Mouse (Mus musculus) CH12.LX (cell line): ENCODE measurements at regions not wholly inside any gene's neighbourhood (a gene's known extent, or its start where the extent isn't known, plus 50 kb on each side); places are given as distances from the start of the nearest gene placed in this dataset.

Experiments
- DNase-seq: peaks from one replicate; pipeline ENCODE4 v3.0.0-alpha.2; 2013; ENCODE audit errors: extremely low read depth
- H3K27ac ChIP-seq: 2 replicates; pipeline ENCODE4 v1.5.1; 2012; ENCODE audit warnings: low read depth, mild to moderate bottlenecking, control low read depth, moderate library complexity; ENCODE audit not compliant: insufficient read depth
- H3K27me3 ChIP-seq: replicated peaks from 2 replicates; pipeline ENCODE3; 2012; ENCODE audit warnings: inconsistent platforms
- H3K36me3 ChIP-seq, 2 experiments: replicated peaks in 1 of 2; 2 replicates each; pipeline versions ENCODE3 to v1.6.1; 2012; ENCODE audit warnings: inconsistent platforms in 1 of 2, low read length in 1 of 2, mild to moderate bottlenecking in 1 of 2, mixed read lengths in 1 of 2, moderate library complexity in 1 of 2; ENCODE audit not compliant: control insufficient read depth in 1 of 2, insufficient read depth in 1 of 2
- H3K4me1 ChIP-seq, 2 experiments: 2 replicates each; pipeline ENCODE4 v1.6.1; 2012; ENCODE audit warnings: inconsistent platforms in 1 of 2, moderate library complexity in 1 of 2; ENCODE audit not compliant: insufficient read depth in 2 of 2, control insufficient read depth in 1 of 2
- H3K4me2 ChIP-seq: 2 replicates; pipeline ENCODE4 v1.6.1; 2012; ENCODE audit warnings: low read depth, mild to moderate bottlenecking, control low read depth; ENCODE audit not compliant: poor library complexity, insufficient read depth, severe bottlenecking
- H3K4me3 ChIP-seq, 3 experiments: fragments of 150-350 bp in 1 of 3; sonication (generic) in 1 of 3; replicated peaks in 1 of 3; 2 replicates each; pipeline versions ENCODE3 to v1.5.1; 2011 to 2012; ENCODE audit warnings: low read depth in 2 of 3, low read length in 2 of 3, mild to moderate bottlenecking in 2 of 3, moderate library complexity in 2 of 3, control low read depth in 1 of 3, improper control_type of control experiment in 1 of 3, inconsistent platforms in 1 of 3, mixed read lengths in 1 of 3; ENCODE audit not compliant: poor library complexity in 1 of 3
- H3K79me2 ChIP-seq: replicated peaks from 2 replicates; pipeline ENCODE4 v1.6.1; 2012; ENCODE audit warnings: mild to moderate bottlenecking, moderate library complexity; ENCODE audit not compliant: control insufficient read depth, poor library complexity, insufficient read depth, severe bottlenecking; ENCODE audit errors: extremely low read depth
- H3K9ac ChIP-seq: 2 replicates; pipeline ENCODE4 v1.6.1; 2012; ENCODE audit warnings: low read depth, mild to moderate bottlenecking, control low read depth, moderate library complexity; ENCODE audit not compliant: insufficient read depth
- H3K9me3 ChIP-seq: replicated peaks from 2 replicates; pipeline ENCODE3; 2012; ENCODE audit warnings: low read length, inconsistent platforms, mixed read lengths
- CHD1 ChIP-seq: IDR thresholded peaks from 2 replicates; pipeline ENCODE4 v1.6.1; 2012; ENCODE audit warnings: low read depth, low read length, improper control_type of control experiment, inconsistent platforms
- EP300 ChIP-seq: IDR thresholded peaks from 2 replicates; pipeline ENCODE4 v1.6.1; 2011; ENCODE audit warnings: low read length, improper control_type of control experiment
- IRF4 ChIP-seq: IDR thresholded peaks from 2 replicates; pipeline ENCODE4 v1.6.1; 2014; ENCODE audit warnings: low read depth, mild to moderate bottlenecking, inconsistent platforms, low read length, improper control_type of control experiment
- MAX ChIP-seq: IDR thresholded peaks from 2 replicates; pipeline ENCODE4 v1.6.1; 2011; ENCODE audit warnings: low read length, improper control_type of control experiment
- MXI1 ChIP-seq: IDR thresholded peaks from 2 replicates; pipeline ENCODE4 v1.6.1; 2011; ENCODE audit warnings: mild to moderate bottlenecking, low read depth, low read length, improper control_type of control experiment
- MYC ChIP-seq: IDR thresholded peaks from 2 replicates; pipeline ENCODE4 v1.6.1; 2011; ENCODE audit warnings: low read depth, mild to moderate bottlenecking, improper control_type of control experiment, low read length
- PAX5 ChIP-seq: IDR thresholded peaks from 2 replicates; pipeline ENCODE4 v1.6.1; 2012; ENCODE audit warnings: low read length, inconsistent platforms, mixed read lengths
- POLR2A ChIP-seq: IDR thresholded peaks from 2 replicates; pipeline ENCODE4 v1.6.1; 2011; ENCODE audit warnings: low read depth, mild to moderate bottlenecking, improper control_type of control experiment, low read length
- POLR2AphosphoS2 ChIP-seq: IDR thresholded peaks from 2 replicates; pipeline ENCODE4 v1.6.1; 2011; ENCODE audit warnings: low read depth, low read length, improper control_type of control experiment
- TBP ChIP-seq: conservative IDR thresholded peaks from 2 replicates; pipeline ENCODE4 v1.6.1; 2011; ENCODE audit warnings: low read depth, low read length, improper control_type of control experiment
- TCF12 ChIP-seq: IDR thresholded peaks from 2 replicates; pipeline ENCODE4 v1.6.1; 2014; ENCODE audit warnings: low read depth, mild to moderate bottlenecking, inconsistent platforms, low read length, improper control_type of control experiment
- USF2 ChIP-seq: conservative IDR thresholded peaks from 2 replicates; pipeline ENCODE4 v1.6.1; 2011; ENCODE audit warnings: low read depth, low read length, improper control_type of control experiment
- ZMIZ1 ChIP-seq: IDR thresholded peaks from 2 replicates; pipeline ENCODE4 v1.6.1; 2012; ENCODE audit warnings: low read depth, mild to moderate bottlenecking, inconsistent platforms, low read length, improper control_type of control experiment
- dilution Hi-C: fragments of 300-500 bp; cut with MboI; formaldehyde crosslinking; loops from 2 replicates; pipeline ENCODE4 v1.14.3; 2020; ENCODE audit warnings: low sequenced_read_pairs; ENCODE audit not compliant: extremely low pct_unique_long_range_greater_than_20kb, extremely low pct_ligation_motif_present
- in situ Hi-C: fragments of 300-500 bp; cut with MboI; formaldehyde crosslinking; loops from 3 replicates; pipeline ENCODE4 v1.14.3; 2019; ENCODE audit warnings: low sequenced_read_pairs, low pct_ligation_motif_present, low pct_unique_long_range_greater_than_20kb, mixed read lengths

DNA sequence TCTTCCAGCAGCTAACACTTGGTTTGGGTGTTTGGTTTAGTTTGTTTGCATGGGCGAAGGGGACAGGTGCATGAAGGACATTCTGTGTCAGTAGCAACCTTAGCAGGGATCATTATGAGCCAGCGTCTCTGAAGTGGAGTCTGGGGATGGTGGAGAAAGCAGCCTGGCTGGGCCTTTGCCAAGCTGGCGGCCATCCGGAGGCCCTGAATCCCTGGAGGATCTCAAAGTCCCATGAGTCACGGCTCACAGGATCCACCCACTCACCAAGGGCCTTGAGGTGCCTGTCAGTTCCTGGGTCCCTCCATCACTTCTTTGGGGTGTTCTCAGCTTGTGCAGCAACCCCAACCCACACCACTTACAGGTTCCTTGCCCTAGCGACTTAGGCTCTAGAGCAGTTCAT lies 80.4 kb upstream of the Acsl1 start:
- dilution Hi-C loops (no loop called here), in situ Hi-C loops (no loop called here)
- DNase-seq, result no peak
- no peaks in the 10 kb centered on the region for H3K36me3 ChIP-seq
- H3K9ac ChIP-seq, result no peak overlapping the region
- H3K9me3 ChIP-seq, result peaks cover 1% of the 10 kb centered on the region
- H3K27me3 ChIP-seq, result no peaks in the 10 kb centered on the region
- no peak overlapping the region for H3K4me3 ChIP-seq
- peaks cover 4 to 25% of the 10 kb centered on the region in 2 experiments; a peak in 3 of 4 replicates for H3K4me1 ChIP-seq
- no peak overlapping the region for H3K27ac ChIP-seq
- no peak overlapping the region for H3K4me2 ChIP-seq
- TF ChIP-seq TCF12, result no peak
- H3K79me2 ChIP-seq, result no peaks in the 10 kb centered on the region

DNA sequence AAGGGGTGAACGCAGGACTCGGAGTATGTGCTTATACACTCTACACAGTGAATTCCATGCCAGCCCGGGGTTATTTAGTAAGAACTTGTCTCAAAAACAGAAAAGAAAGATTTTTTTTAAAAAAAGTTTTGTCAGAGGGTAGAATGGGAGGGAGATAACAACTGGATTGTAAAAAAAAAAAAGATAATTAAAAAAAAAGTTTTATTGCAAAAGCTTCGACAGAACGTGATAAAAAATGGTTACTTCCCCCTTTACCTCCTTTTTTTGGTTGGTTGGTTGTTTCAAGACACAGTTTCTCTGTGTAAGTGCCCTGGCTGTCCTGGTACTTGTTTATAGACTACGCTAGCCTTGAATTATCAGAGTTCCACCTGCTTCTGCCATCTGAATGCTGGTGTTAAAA lies 79.2 kb upstream of the Acsl1 start:
- Histone ChIP-seq H3K36me3 (no peaks in the 10 kb centered on the region), H3K4me2 (no peak overlapping the region), H3K9me3 (no peaks in the 10 kb centered on the region), H3K79me2 (no peaks in the 10 kb centered on the region), H3K4me3 (no peak overlapping the region), H3K27ac (no peak overlapping the region), H3K4me1 (peaks cover 4 to 29% of the 10 kb centered on the region in 2 experiments; a peak in 3 of 4 replicates), H3K9ac (no peak overlapping the region), H3K27me3 (no peaks in the 10 kb centered on the region)
- dilution Hi-C loops (no loop called here), in situ Hi-C loops (no loop called here)
- no peak for TF ChIP-seq TBP
- TF ChIP-seq USF2, result no peak
- no peak for TF ChIP-seq PAX5
- TF ChIP-seq MXI1, result no peak
- DNase-seq, result no peak

DNA sequence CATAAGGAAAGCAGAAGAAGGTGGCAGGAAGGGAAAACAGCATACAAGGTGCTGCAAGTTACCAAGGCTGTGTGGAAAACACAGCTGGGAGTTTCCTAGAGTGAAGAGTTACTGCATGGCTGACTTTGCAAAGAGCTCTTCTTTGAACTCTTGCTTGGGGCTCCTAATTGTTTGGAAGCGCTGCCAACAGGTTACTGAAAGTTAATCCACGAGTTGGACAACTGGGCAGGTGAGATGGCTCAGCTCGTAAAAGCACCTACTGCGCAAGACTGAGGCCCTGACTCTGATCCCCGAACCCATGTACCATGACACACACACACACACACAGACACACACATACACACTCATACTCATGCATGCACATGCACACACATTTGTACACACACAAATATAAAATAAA lies 77.5 kb upstream of the Acsl1 start:
- no peaks in the 10 kb centered on the region for H3K27me3 ChIP-seq
- DNase-seq, result no peak
- no peaks in the 10 kb centered on the region for H3K36me3 ChIP-seq
- TF ChIP-seq EP300, result 0 out of 2 replicates have a peak, but pooled peaks have one; percentile 16
- TF ChIP-seq ZMIZ1, result no peak
- no peak overlapping the region for H3K9ac ChIP-seq
- H3K27ac ChIP-seq, result no peak overlapping the region
- H3K4me1 ChIP-seq, result peaks cover 4 to 29% of the 10 kb centered on the region in 2 experiments; a peak in 3 of 4 replicates
- H3K4me3 ChIP-seq, result no peak overlapping the region
- no peak overlapping the region for H3K4me2 ChIP-seq
- no peaks in the 10 kb centered on the region for H3K9me3 ChIP-seq
- in situ Hi-C loops, result no loop called here
- dilution Hi-C loops, result no loop called here
- no peaks in the 10 kb centered on the region for H3K79me2 ChIP-seq

DNA sequence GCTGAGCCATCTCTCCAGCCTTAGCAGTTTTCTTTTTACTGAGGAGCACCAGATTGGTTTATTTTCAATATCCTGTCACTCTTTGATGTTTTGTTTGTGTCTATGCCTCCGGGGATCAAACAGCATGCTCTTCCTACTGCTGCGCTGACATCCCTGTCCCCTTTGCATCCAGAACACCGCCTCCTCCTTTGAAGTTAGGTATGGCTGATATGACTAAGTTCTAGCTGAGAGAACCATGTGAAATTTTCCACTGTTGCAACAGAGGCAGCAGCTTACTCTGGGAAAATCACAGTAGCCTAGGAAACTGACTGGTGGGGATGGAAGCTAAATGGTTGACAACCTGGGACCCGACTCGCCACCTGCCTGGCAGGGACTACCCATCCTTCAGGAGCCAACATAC lies 76.1 kb upstream of the Acsl1 start:
- no peak overlapping the region for H3K9ac ChIP-seq
- in situ Hi-C loops, result loop anchor here (5.0 kb wide), 1 partner anchor 38 kb away; no protein-coding TSS in a partner anchor
- H3K27ac ChIP-seq, result no peak overlapping the region
- peak; percentile 71; the same call in 1 of the 2 replicates for TF ChIP-seq IRF4
- TF ChIP-seq POLR2A, result no peak
- 0 out of 2 replicates have a peak, but pooled peaks have one; percentile 36 for TF ChIP-seq MYC
- no peak for TF ChIP-seq POLR2AphosphoS2
- no peak for TF ChIP-seq MXI1
- 0 out of 2 replicates have a peak, but pooled peaks have one; percentile 26 for TF ChIP-seq MAX
- TF ChIP-seq CHD1, result no peak
- TF ChIP-seq EP300, result peak; percentile 61
- no peaks in the 10 kb centered on the region for H3K9me3 ChIP-seq
- H3K79me2 ChIP-seq, result no peaks in the 10 kb centered on the region
- H3K4me1 ChIP-seq, result peaks cover 6 to 34% of the 10 kb centered on the region in 2 experiments; a peak in 3 of 4 replicates
- no peaks in the 10 kb centered on the region for H3K36me3 ChIP-seq
- peak; percentile 41 for DNase-seq
- no peaks in the 10 kb centered on the region for H3K27me3 ChIP-seq
- dilution Hi-C loops, result no loop called here
- no peak overlapping the region for H3K4me3 ChIP-seq
- no peak overlapping the region; the same call in 1 of the 2 replicates for H3K4me2 ChIP-seq
